Mouse (Mus musculus) hindbrain, postnatal 0 days (tissue): ENCODE results near the gene Blm. TPM values are rescaled to one million over a fixed set of nuclear protein-coding genes. Genes with fewer than 3 reads are reported as not detected.

Source experiments
- ATAC-seq: fragments of 200-750 bp; cut with Nextera tagmentation; 2 replicates; pipeline ENCODE4 v1.8.0; 2017; ENCODE audit warnings: mild to moderate bottlenecking, moderate TSS enrichment, moderate library complexity
- DNase-seq: peaks from one replicate; pipeline ENCODE4 v3.0.0-alpha.2; 2015; ENCODE audit warnings: low spot score
- H3K27ac ChIP-seq: fragments of 300-500 bp; sonication (generic); 2 replicates; pipeline ENCODE4 v1.5.1; 2014; ENCODE audit warnings: mild to moderate bottlenecking
- H3K27me3 ChIP-seq: fragments of 300-500 bp; sonication (generic); 2 replicates; pipeline ENCODE4 v1.6.1; 2014; ENCODE audit warnings: low read length, mixed read lengths; ENCODE audit not compliant: insufficient read depth
- H3K36me3 ChIP-seq: fragments of 300-500 bp; sonication (generic); 2 replicates; pipeline ENCODE4 v1.6.1; 2014; ENCODE audit warnings: low read length, mixed read lengths; ENCODE audit not compliant: insufficient read depth
- H3K4me1 ChIP-seq: fragments of 300-500 bp; sonication (generic); 2 replicates; pipeline ENCODE4 v1.6.1; 2014; ENCODE audit warnings: antibody characterized with exemption, low read length, mixed read lengths; ENCODE audit not compliant: insufficient read depth
- H3K4me2 ChIP-seq: fragments of 300-500 bp; sonication (generic); 2 replicates; pipeline ENCODE4 v1.6.1; 2014; ENCODE audit warnings: low read depth, mild to moderate bottlenecking, low read length, moderate library complexity, mixed read lengths
- H3K4me3 ChIP-seq: fragments of 300-500 bp; sonication (generic); 2 replicates; pipeline ENCODE4 v1.5.1; 2014; ENCODE audit warnings: low read length
- H3K9ac ChIP-seq: fragments of 300-500 bp; sonication (generic); replicated peaks from 2 replicates; pipeline ENCODE4 v1.6.1; 2014; ENCODE audit warnings: mild to moderate bottlenecking, low read length, moderate library complexity, mixed read lengths
- H3K9me3 ChIP-seq: fragments of 300-500 bp; sonication (generic); 2 replicates; pipeline ENCODE4 v1.6.1; 2016; ENCODE audit warnings: low read length, mixed read lengths
- CTCF ChIP-seq: IDR thresholded peaks from 2 replicates; pipeline ENCODE4 v1.5.1; 2016; ENCODE audit warnings: antibody characterized with exemption, control low read depth, low read depth
- WGBS: fragments of 180-500 bp; shearing (Covaris S2); extraction: QIAGEN DNeasy Blood & Tissue Kit; methylation state at CpG from one replicate; pipeline ENCODE4 v1.1.7; 2014; 5-methylcytosine and 5-hydroxymethylcytosine counted together
- polyA plus RNA-seq: library from polyadenylated mRNA; unstranded; fragments of >200 nt; fragmentation: Nextera tagmentation; extraction: Ambion mirVana; gene quantifications from 2 replicates; pipeline ENCODE4 v1.2.1, GENCODE M21; 2015
- total RNA-seq: library from RNA; depleted of rRNA; stranded (reverse); fragments of >200 nt; gene quantifications from 2 replicates; pipeline ENCODE4 v1.2.3, GENCODE M21; 2014

Gene Blm
- total and polyA plus RNA-seq, 2 experiments from 2014 or later = 4.3 to 7.1 TPM

DNA sequence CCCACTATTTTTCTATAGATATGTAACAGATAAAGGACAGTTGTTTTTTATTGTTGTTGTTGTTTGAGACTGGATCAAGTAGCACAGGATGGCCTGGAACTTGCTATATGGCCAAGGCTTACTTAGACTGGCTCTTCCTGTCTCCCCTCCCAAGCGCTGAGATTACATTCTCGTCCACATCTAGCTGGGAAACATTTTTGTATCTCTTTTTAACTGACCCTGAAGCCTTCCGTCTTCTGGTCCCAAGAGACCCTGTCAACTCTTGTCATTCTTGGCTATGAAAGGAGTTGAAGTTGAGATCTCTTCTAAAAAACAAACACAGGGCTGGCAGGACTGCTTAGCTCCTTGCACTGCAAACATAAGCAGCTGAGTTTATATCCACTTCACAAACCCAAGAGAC, 28.9 kb downstream of the Blm start:
- Histone ChIP-seq H3K27me3 (no peaks in the 10 kb centered on the region), H3K4me1 (no peaks in the 10 kb centered on the region), H3K9me3 (no peaks in the 10 kb centered on the region), H3K4me2 (no peak overlapping the region), H3K9ac (no peak overlapping the region), H3K36me3 (peaks cover 10% of the 10 kb centered on the region; the same call in 1 of the 2 replicates), H3K27ac (no peak overlapping the region), H3K4me3 (no peak overlapping the region)
- TF ChIP-seq CTCF = no peak
- DNase-seq = no peak
- no peak for ATAC-seq
- WGBS = 87% methylated on average over 3 of the region's 3 CpGs

DNA sequence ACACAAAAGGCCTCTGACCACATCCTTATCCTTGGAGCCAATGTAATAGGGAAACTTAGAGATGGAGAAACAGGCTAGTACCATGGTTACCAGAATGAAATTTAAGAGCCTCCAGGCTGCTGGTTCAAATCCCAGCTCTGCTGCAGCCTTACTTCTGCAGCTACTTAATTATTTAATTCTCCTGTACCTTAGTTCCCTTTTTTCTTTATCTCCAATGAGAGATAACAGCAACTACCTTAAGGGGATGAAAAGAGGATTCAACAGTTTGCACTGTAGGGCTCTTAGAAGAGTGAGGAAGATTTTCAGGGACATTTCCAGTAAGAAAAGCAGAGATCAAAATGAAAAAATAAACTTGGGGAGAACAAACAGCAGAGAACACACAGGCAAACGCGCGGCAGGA, 30.0 kb downstream of the Blm start:
- peaks cover 10% of the 10 kb centered on the region; the same call in 1 of the 2 replicates for H3K36me3 ChIP-seq

DNA sequence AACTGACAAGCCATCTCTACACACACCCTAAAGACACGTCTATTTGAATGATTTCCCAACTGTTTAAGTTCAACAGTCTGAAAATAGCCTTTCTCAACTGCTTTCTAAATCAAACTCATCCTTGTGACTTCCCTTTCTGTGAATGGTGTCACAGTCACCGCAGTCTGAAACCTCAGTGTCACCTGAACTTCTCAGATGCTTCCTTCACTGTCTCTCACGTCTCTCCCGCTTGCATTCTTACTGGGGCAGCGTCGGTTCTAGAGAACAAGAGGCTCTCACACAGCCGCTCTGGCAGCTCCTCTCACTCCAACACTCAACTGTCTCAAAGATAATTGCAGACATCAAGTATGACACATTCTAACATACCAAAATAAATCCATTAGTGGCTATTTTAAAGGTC, 33.9 kb downstream of the Blm start:
- Histone ChIP-seq H3K36me3 (peaks cover 10% of the 10 kb centered on the region; the same call in 1 of the 2 replicates), H3K4me3 (no peak overlapping the region), H3K4me1 (no peaks in the 10 kb centered on the region), H3K9ac (no peak overlapping the region), H3K27ac (no peak overlapping the region), H3K9me3 (no peaks in the 10 kb centered on the region), H3K27me3 (no peaks in the 10 kb centered on the region), H3K4me2 (no peak overlapping the region)
- no peak for TF ChIP-seq CTCF
- DNase-seq (no peak), ATAC-seq (no peak)
- 87% methylated on average over 7 of the region's 7 CpGs for WGBS

More for the DNA sequence above, 30.0 kb downstream of the Blm start:
- H3K4me3 ChIP-seq = no peak overlapping the region
- H3K27me3 ChIP-seq = no peaks in the 10 kb centered on the region
- H3K27ac ChIP-seq = no peak overlapping the region
- DNase-seq = no peak
- H3K4me2 ChIP-seq = no peak overlapping the region
- H3K4me1 ChIP-seq = no peaks in the 10 kb centered on the region
- no peak for TF ChIP-seq CTCF
- WGBS = 94% methylated on average over 3 of the region's 3 CpGs
- H3K9me3 ChIP-seq = no peaks in the 10 kb centered on the region
- no peak overlapping the region for H3K9ac ChIP-seq
- no peak for ATAC-seq

DNA sequence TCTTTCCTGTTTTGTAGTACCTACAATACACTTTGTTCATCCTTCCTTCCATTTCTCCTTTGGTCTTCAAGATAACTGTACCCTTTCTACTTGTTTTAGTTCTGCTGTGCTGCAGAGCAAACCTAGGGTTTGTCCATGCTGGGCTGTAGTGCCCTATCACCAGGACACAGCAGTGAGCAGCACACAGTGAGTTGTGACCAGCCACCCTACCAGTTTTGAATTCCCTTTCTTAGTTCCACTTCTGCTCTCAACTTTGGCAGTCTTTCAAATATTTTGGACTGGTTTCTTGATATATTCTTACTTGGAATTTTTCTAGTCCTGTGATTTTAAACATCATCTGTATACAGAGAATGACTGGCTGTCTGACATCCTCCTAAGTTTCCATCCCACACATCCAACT, 34.8 kb downstream of the Blm start:
- no peak for ATAC-seq
- H3K4me1 ChIP-seq = no peaks in the 10 kb centered on the region
- no peak overlapping the region for H3K9ac ChIP-seq
- no peak for DNase-seq
- TF ChIP-seq CTCF = no peak
- H3K27ac ChIP-seq = no peak overlapping the region
- H3K4me3 ChIP-seq = no peak overlapping the region
- no peaks in the 10 kb centered on the region for H3K27me3 ChIP-seq
- H3K36me3 ChIP-seq = peaks cover 10% of the 10 kb centered on the region; the same call in 1 of the 2 replicates
- H3K4me2 ChIP-seq = no peak overlapping the region
- H3K9me3 ChIP-seq = no peaks in the 10 kb centered on the region

DNA sequence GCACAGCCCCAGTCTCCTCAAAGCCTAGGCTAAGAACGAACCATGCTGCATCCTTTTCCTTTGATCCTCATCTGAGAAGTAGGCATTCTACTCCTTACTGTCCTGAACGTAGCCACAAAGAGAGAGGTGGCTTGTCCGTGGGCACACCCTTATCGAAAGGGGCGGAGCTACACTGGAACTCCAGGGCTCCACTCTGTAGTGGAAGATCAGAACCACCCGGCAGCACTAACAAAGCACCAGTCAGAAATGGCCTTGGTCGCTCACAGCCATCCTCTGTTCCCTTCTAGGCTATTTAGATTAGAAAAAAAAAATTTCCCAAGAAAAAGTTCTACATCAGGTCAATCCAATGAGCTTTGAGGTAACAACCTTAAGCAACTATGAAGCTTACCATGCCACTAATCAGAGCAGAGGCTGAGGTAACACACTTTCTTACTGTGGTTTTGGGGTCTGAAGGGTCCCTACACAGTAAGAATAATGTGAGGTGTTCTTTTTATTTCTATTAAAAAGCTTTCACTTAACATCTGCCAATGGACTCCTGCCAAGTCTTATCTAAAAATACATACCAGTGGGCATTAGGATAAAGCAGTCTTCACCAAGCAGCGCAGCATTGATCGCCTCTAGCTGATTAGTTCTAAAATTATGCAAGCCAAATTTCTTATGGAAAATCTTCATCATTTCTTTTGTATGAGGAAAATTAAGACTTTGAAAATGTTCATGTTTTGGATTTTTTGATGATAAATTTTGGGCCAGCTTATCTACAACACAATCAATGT, 35.5 kb downstream of the Blm start:
- Histone ChIP-seq H3K9me3 (no peaks in the 10 kb centered on the region), H3K4me3 (no peak overlapping the region), H3K9ac (no peak overlapping the region), H3K4me2 (no peak overlapping the region), H3K4me1 (no peaks in the 10 kb centered on the region), H3K27ac (no peak overlapping the region), H3K36me3 (peaks cover 11% of the 10 kb centered on the region), H3K27me3 (no peaks in the 10 kb centered on the region)
- no peak for ATAC-seq
- DNase-seq = no peak
- WGBS = 87% methylated on average over 9 of the region's 9 CpGs
- TF ChIP-seq CTCF = no peak

DNA sequence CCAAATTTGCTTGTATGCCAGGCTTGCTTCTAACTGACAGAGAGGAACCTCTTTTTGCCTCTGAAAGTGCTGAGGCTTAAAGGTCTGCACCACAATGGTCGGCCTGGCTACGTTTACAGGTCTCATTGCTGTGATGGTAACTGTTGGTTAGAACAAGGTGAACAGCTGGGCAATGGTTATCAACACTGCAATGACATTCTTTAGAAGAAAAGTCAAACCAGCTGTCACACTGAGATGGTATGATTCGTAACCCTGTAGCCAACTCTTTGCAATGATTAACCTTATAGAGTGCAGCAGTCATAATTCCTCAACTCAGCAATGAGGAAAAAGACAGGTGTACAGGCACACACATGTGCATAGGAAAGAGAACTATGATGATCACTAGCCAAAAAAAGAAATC, 38.3 kb downstream of the Blm start:
- DNase-seq = no peak
- H3K4me2 ChIP-seq = no peak overlapping the region
- H3K27me3 ChIP-seq = no peaks in the 10 kb centered on the region
- no peak for TF ChIP-seq CTCF
- peaks cover 12% of the 10 kb centered on the region; the same call in 1 of the 2 replicates for H3K36me3 ChIP-seq
- no peaks in the 10 kb centered on the region for H3K4me1 ChIP-seq
- 86% methylated on average over 3 of the region's 3 CpGs for WGBS
- no peak overlapping the region for H3K4me3 ChIP-seq
- no peak overlapping the region for H3K9ac ChIP-seq
- no peak overlapping the region for H3K27ac ChIP-seq
- H3K9me3 ChIP-seq = no peaks in the 10 kb centered on the region
- ATAC-seq = no peak

DNA sequence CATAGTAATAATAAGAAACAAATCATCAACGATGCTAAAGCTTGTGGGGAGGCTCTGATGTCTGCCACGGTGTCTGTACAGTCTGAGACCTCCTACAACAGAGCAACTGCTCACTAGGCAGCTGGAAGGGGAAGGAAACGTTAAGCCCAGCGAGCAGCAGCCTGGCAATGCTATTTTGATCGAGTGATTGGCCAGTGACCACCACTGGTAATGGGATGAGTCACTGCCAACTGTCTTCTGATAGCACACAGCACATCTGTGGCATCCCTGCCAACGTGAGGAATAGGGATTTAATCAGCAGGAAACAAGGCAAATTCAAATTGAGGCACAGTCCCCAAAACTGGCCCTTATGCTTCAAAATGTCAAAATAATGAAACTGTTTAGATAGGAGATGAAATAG, 39.7 kb downstream of the Blm start:
- Histone ChIP-seq H3K4me3 (no peak overlapping the region), H3K36me3 (peaks cover 12% of the 10 kb centered on the region; the same call in 1 of the 2 replicates), H3K4me2 (no peak overlapping the region), H3K27ac (no peak overlapping the region), H3K9ac (no peak overlapping the region), H3K9me3 (no peaks in the 10 kb centered on the region), H3K27me3 (no peaks in the 10 kb centered on the region), H3K4me1 (no peaks in the 10 kb centered on the region)
- ATAC-seq (no peak), DNase-seq (no peak)
- WGBS = 78% methylated on average over 6 of the region's 6 CpGs
- no peak for TF ChIP-seq CTCF
